In the genomic region with DNA sequence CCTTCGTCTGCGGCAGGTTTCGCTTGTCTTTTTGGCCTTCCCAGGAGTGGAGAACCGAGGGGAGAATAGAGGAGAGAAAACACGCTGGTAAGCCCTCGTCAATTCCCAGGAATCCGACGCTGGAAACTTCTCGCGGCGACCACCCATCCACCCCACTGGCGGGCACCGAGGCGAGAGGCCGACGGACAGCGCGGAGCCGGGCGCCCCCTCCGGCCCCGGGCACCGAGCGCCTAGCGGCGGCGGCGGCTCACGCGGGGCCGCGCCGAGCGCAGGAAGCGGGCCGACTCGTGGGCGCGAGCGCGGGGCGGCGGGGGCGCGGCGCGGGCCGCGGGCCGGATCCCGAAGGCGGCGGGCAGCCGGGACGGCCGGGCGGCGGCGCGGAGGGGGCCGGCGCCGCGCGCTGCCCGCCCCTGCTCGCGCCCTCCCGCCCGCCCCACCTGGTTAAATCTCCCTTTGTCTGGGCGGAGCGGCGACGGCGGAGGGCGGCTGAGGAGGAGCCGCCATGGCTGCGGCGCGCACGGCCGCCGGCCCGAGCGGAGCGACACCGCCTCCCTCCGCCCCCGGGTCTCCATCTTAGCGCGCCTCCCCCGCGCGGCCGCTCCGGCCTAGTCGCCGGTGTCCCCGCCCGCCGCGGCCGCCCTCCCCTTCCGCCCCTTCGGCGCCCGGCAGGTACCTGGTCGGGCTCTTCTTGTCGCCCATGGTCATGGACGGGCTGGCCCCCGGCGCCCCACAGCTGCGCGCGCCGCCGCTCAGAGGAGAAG, we compare ENCODE assay signal across 8 mouse cellular contexts. TPM values are rescaled to one million over a fixed set of nuclear protein-coding genes. Genes with fewer than 3 reads are reported as not detected.
DNase-seq lines count a peak whose midpoint lies in the region; ATAC-seq lines count a peak whose summit lies in the region.

No protein-coding gene starts in this region.

- intact Hi-C loops in gastrocnemius, postnatal 14 days (cut with DNase I; ENCODE audit: low total_unique reads): no loop called here
- intact Hi-C loops in left cerebral cortex, postnatal 25 days (cut with DNase I): loop anchor here (1.0 to 10.0 kb wide), 7 partner anchors 116 to 484 kb away; no protein-coding TSS in a partner anchor

- peak; percentile 34 for ATAC-seq in inflammation-experienced regulatory T-cells, adult 6 months
- ATAC-seq in megakaryocyte-erythroid progenitor cell, adult 5-6 weeks (replicated peaks; ENCODE audit: low FRiP score, low TSS enrichment, poor library complexity, severe bottlenecking): peak; percentile 25

- peak; percentile 76 for DNase-seq in adrenal gland, adult 18-20 months (ENCODE audit: low spot score in 2 of 2)
- DNase-seq in embryo, embryonic 10 days (ENCODE audit: low spot score): peak; percentile 66
- DNase-seq in gastrocnemius, postnatal 14 days: peak; percentile 79
- peak; percentile 57 to 67 for DNase-seq in left cerebral cortex, postnatal 25 days (ENCODE audit: low spot score in 2 of 2)
- peak; percentile 68 for DNase-seq in right cerebral cortex, postnatal 25 days
- DNase-seq in urinary bladder, postnatal 36 days (ENCODE audit: low spot score in 2 of 2): peak; percentile 62 to 74

RNA-seq across cellular contexts. Expression of gene Rybp, which starts 0.5 kb away (rescaled TPM):
- 10 to 100 TPM; 26.1 to 31.3 TPM for total RNA-seq in adrenal gland, adult 18-20 months (2021)
- total RNA-seq in gastrocnemius, postnatal 14 days (2021): 1 to 10 TPM; 7.0 to 8.0 TPM
- polyA plus RNA-seq in inflammation-experienced regulatory T-cells, adult 6 months (2017; shearing (Covaris generic)): 10 to 100 TPM in 1 of 3 experiments, 1 to 10 TPM in 2; 7.2 to 10.7 (median 9.7) TPM
- 10 to 100 TPM; 54.6 to 56.0 TPM for total RNA-seq in left cerebral cortex, postnatal 25 days (2021)
- 24.7 and 29.4 TPM in 2 replicates for total RNA-seq in megakaryocyte-erythroid progenitor cell, adult 5-6 weeks (2014; fragmentation: Nextera tagmentation)
- total RNA-seq in megakaryocyte-erythroid progenitor cell, adult 5-6 weeks (2017): 34.5 and 54.9 TPM in 2 replicates

Comparison
In these comparisons a context has a peak if more than half of its experiments do, and no peak if none do; other contexts are left out.
1. Peak in every context shown above with its lines: DNase-seq and ATAC-seq.